Mouse (Mus musculus) cerebellum, adult 11-12 months (tissue): ENCODE results near the gene Pten.
"Not testable (repeated sequence)": the region's sequence is repeated elsewhere in the genome, so short reads cannot be mapped to it uniquely, and the experiment has no call there.

Experiments
- DNase-seq: peaks from one replicate; pipeline ENCODE4 v3.0.0; 2022

The Pten gene

DNA sequence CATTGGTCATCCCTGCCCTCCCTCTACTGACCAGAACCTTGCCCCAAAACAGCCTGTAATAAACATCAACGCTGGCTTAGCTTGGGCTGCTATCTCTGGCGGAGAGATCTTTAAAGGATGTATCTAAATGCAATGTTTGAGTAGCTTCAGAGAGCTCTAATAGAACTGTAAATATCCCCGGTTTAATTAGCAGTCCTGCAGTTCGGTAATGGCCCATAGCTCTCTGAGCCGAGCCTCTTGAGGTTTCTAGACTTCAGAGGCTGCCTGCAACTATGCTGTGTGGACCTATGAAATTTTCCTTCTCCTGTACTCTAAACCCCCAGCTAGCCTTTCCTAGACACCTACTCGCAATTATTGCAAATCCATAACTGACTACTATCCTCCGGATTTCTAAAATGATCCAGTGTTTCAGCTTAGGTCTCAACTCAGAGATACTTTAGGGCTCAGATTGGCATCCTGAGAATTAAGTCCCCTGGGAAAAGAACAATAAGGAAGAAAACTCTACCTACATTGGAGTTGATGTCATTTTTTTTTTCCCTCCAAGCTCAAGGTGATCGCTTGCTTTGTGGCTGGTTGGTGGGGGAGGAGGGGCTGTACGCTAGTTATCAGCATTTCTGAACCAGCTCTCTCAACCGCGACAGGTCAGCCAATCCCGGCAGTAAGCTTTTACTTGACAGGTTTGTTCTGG lies 2.0 kb upstream of the Pten start:
- peak; percentile 45 for DNase-seq

DNA sequence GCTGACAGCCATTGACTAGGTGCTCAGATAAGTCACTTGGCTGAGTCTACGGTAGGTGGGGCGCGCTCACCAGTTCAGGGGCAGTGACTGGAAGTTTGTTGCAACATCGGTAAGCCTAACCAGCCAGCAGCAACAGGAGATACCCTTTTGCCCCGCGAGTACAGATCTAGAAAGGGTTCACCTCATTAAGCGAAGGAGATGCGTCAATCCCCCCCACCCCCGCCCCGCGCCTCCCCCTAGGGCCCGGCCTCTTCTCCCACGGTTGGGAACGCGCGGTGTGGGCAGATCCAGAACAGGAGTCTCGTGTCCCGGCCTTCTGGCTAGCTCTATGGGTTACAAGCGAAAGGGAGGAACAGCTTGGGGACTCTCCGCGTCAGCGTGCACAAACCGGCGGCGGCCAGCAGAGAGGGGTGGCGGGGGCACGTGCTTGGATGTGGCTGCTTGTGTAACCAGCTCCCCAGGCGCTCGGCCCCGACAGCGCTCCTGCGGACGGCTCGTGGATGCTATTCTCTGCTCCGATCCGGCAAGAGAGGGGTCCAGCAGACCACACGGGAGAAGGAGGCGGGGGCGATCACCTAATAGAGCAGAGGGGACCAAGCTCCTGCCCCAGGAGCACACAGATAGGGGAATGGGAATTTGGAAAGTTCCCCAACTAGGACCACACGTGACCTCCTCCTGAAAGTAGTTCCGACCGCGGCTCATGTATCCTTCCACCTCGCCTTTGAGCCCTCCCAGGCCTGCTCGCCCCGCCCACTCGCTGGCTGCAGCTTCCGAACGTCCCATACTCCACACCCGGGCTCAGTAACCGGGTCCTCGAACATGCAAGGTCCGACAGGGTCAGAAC lies 1.3 kb upstream of the Pten start:
- DNase-seq: peak; percentile 97

DNA sequence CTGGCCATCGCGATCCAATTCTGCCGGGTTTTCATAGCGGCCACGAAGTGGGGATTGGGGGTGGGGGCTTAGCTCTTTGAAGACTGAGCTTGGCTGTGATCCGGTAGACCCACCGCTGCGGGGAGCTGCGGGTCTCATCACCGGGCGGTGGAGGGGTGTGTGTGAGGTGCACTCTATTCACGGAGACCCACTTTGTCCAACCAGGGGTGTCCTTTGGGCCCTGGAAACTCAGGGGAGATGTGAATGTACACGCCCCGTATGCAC lies 729 bp upstream of the Pten start:
- DNase-seq: no peak

DNA sequence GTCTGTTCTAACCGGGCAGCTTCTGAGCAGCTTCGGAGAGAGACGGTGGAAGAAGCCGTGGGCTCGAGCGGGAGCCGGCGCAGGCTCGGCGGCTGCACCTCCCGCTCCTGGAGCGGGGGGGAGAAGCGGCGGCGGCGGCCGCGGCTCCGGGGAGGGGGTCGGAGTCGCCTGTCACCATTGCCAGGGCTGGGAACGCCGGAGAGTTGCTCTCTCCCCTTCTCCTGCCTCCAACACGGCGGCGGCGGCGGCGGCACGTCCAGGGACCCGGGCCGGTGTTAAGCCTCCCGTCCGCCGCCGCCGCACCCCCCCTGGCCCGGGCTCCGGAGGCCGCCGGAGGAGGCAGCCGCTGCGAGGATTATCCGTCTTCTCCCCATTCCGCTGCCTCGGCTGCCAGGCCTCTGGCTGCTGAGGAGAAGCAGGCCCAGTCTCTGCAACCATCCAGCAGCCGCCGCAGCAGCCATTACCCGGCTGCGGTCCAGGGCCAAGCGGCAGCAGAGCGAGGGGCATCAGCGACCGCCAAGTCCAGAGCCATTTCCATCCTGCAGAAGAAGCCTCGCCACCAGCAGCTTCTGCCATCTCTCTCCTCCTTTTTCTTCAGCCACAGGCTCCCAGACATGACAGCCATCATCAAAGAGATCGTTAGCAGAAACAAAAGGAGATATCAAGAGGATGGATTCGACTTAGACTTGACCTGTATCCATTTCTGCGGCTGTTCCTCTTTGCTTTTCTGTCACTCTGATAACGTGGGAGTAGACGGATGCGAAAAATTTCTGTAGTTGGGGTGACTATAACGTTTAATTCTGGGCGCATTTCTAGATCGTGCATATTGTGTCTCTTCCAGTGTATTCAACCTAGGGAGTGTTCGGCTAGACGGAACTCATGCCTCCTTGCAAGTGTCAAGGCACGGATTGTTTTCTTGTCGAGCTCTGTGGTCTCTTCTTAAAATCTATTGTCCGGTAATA lies 815 bp downstream of the Pten start:
- peak; percentile 72 for DNase-seq

DNA sequence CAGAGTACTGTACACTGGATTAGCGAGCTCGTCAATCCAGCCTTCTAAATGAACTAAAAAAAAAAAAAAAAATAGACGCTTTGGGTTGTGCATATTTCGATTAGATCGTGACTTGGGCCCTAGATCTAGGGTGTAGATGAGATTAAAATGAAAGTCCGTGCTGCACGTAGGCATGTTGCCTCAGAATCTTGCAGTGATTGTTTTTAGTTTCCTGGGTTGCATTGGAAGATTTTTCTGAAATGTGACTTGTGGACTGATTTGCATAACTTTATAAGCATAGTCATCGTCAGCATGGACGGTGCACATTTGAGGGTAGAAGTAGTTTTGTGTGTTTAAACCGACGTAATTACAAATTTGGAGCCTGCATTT lies 1.5 kb downstream of the Pten start:
- DNase-seq: no peak

DNA sequence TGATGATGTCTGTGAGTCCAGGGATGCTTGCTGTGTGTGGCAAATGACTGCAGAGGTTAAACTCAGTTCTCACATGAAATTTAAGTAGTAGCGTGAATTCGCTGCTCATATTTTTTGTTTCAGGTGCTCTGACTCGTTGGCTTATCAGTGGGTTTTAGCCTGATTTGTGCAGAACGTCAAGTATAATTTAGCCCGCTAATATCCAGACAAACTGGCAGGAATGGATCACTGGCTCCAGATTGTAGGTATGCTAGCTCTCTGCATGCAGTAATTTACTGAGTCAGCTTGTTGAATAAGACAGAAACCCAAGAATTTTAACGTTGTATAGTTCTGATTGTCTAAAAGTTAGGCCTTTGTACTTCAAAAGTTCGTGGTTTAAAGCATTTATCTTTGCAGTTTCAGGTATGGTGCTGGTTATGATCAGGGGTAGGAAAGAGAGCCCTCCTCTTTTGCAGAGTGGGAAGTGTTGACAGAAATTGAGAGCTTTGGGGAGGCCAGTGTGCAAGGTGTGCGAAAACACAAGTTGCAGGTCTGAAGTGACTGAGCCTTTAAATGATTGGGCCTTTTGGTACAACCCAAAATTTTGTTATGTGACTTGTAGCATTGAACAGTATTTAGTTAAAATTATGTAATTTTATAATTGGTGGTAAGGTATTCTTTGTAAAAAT lies 2.2 kb downstream of the Pten start:
- DNase-seq: no peak

DNA sequence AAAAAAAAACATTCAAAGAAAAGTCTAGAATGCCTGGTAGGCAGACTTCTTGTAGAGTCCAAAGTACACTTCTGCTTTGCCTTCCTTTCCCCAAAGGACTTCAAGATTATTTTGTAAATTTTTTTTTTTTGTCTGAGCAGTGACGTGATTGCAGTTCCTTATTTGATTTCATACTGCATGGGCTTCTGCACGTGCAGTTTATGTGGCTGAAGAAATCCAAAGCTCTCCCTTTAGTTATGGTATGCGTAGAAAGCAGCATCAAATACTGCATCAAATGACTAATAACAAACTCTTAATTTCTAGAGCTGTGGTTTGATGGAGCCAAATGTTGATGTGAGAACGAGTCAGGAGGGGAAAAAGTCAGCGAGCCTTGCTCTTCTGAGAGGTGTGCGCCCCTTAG lies 3.2 kb downstream of the Pten start:
- DNase-seq: no peak

DNA sequence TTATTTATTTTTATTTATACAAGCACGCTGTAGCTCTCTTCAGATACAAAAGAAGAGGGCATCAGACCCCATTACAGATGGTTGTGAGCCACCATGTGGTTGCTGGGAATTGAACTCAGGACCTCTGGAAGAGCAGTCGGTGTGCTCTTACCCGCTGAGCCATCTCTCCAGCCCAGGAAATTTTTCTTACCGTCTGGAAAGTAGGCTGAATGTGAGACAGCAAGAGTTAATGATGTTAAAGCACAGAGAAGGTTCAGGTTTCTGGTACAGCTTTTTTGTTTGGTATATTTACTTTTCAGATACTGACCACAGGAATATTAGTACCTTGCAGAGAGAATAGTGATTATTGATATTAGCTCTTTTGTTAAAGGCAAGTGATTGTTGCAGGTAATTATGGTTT lies 3.9 kb downstream of the Pten start:
- DNase-seq: no peak

DNA sequence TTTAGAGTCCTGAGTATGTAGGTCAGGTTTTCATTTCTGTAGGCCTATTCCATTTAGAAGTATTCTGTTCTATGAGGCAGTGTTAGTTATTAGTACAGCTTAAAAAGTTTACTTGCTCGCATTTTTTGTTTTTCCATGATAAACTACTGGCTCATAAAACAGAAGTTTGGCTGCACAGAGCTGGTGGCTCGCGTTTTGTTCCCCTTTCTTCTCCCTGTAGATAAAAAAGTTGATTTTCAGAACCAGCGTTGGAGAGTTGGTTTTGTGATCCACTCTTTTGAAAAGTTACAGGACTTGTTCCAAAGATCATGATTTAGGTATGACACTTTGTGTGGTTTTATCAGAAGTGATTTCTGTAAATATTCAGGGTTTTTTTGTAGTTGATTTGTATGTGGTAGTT lies 5.2 kb downstream of the Pten start:
- no peak for DNase-seq

DNA sequence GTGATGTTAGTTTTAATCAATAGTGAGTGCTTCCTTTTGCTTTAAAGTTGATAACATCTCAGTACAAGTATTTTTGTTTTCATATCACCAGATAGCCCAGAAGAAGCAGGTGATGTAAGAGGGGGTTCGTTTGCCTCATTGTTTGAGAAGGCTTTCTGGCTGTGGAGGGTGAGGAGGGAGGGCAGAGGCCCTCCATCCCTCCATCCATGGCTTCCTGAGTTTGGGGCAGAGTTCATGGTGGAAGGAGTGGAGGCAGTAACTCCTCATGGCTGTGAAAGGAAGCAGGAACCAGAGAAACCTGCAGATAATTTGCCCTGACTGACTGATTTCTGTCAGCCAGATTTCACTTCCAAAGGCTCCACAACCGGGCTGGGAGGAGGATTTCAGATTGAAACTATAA lies 21.1 kb downstream of the Pten start:
- DNase-seq: no peak

DNA sequence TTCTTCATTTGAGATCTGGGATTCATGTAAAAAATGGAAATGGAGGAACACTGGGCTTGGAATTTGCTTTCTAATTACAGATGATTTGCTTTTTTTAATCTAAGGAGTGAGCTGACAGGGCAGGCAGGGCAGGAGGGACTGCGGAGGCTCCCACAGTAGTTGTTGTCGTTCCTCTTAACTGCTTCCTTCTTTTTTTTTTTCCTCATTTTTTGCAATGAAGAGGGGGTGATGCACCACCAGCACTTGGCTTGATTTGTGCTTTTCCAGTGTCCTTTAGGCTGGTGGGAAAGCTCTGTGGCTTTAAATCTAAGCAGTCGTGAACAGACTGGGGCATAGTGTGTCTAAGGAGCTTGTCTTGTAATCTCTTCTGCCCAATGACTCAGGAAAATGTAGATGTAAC lies 21.8 kb downstream of the Pten start:
- DNase-seq: no peak

DNA sequence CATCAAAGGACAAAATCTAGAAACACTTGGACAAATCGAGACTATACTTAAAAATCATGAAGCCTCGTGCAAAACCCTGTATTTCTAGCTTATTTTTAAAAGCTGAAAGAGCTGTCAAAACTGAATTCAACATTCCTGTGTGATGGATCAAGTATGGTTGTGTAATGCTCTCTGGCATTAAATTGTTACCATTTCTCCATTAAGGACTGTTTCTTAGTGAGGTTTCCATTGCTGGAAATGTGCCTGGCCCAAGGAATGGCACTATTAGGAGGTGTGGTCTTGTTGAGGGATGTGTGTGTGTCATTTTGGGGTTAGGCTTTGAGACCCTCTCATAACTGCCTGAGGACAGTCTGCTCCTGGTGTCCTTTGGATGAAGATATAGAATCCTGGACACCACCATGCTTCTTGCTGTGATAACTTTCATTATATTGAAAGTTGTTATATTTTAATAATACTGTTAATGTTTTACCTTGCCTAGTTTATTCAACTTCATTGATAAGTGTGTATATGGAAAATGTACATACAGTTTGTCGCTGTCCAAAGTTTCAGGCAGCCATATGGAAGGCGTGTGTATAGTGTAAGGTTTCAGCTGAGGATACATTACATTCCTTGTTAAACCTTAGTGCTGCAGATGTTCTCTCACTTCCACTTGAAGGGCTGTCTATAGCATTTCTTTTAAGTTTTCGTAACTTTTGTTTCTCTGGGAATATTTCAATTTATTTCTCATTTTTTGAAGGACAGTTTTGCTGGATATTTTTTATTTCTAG lies 24.2 kb downstream of the Pten start:
- no peak for DNase-seq

DNA sequence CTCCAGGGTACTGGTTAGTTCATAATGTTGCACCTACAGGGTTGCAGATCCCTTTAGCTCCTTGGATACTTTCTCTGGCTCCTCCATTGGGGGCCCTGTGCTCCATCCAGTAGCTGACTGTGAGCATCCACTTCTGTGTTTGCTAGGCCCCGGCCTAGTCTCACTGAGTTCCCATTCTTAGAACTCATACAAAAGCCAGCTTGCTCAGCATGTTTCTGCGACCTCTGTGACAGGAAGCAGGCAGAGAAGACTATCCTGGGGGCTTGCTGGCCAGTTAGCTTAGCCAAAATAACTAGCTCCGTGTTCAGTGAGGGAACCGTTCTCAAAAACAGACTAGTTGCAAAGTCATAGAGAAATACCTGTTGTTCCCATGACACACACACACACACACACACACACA lies 30.1 kb downstream of the Pten start:
- not testable (repeated sequence) for DNase-seq

DNA sequence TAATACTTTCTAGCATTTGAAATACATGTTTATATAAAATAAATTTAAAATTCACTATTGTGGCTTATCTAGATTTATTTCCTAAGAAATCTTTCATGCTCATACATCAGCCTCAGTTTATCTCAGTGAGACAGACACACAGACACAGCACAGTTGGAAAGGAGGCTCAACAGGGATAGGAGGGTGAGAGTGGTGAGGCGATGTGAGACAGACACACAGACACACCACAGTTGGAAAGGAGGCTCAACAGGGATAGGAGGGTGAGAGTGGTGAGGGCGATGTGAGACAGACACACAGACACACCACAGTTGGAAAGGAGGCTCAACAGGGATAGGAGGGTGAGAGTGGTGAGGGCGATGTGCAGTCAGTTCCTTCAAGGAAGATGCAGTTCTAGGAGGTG lies 30.7 kb downstream of the Pten start:
- DNase-seq: not testable (repeated sequence)

DNA sequence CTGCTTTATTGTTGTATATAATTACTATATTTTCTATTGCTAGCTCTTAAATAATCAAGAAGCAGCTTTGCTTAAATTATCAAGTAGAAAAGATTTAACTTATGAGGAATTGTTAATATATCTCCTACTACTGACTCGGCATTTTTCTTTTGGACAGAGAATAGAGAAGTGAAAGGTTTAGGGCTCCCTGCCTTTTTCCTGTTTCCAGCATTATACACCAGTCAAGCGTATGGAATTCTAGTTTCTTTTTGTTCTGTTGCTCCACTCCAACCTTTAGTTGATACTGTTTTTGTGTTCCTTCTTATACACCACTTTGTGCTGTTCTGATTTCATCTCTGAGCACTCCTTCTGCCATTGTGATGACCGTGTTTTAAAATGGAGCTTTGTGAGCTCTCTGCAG lies 32.2 kb downstream of the Pten start:
- DNase-seq: no peak

DNA sequence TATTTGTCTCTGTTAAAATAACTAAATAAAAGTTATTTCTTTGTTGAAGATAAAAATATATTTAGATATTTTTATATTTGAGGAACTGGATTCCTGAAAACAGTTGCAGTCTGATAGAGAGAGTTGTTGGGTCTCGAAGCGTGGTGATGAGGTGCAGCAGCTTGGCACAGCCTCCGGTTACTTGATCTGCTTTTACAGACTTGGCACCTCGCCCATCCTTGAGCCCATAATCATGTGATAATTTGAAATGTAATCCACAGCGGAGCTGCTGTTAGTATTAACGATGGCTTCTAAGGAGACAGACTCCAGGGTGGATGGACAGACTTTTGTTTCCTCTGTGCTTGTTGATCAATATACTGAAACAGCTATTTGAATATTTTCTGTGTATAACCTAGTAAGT lies 35.3 kb downstream of the Pten start:
- peak; percentile 68 for DNase-seq

DNA sequence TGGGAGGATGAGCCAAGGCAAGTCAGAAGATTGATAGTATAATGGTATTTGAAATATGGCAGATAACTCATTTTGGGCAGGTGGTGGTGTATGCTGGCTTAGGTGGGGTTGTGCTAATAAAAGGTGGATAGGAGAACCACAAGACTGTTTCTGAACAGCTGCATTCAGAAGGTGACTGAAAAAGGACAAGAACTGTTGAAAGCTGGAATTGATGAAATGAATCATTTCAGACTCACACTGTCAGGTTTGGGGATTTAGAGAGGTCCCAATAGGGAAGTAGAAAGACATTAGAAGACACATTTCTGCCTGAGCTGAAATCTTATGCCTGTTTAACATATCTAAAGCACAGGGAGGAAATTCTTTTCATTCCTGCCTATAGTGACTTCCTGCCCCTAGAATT lies 36.6 kb downstream of the Pten start:
- DNase-seq: no peak

DNA sequence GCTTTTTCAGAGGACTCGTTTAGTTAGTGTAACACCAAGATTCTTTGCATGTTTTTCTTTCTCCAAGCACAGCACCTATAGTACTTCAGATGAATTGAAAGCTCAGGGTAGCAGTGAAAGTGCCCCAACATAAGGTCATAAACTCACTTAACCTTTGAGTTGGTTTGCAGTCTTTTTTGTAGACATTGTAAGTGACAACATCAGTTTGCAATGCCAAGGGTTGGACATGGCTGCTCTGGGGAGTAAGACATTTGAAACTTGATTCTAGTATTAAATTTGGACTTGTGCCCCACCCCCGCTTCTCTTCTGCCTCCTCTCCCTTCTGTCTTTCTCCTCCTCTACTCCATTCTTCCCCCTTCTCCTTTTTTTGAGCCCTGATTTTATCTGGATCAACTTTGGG lies 43.3 kb downstream of the Pten start:
- no peak for DNase-seq

DNA sequence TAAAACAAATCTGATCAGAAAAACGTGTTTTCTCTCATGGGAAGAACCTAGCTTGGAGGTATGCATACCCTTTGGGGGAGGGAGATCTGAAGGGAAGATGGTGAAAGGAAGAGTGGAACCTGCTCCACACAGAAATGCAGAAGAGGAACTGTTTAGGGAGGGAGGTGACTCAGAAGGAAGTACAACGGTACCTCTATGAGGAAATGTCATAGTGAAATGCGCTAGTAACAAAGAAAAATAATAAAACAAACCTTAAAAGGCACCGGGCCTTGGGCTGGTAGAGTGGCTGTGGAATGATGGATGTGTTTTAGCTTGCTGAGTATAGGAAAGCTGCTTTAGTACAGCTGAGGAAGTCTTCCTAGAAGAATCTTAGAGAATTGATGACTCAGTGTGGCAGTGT lies 47.4 kb downstream of the Pten start:
- DNase-seq: no peak

DNA sequence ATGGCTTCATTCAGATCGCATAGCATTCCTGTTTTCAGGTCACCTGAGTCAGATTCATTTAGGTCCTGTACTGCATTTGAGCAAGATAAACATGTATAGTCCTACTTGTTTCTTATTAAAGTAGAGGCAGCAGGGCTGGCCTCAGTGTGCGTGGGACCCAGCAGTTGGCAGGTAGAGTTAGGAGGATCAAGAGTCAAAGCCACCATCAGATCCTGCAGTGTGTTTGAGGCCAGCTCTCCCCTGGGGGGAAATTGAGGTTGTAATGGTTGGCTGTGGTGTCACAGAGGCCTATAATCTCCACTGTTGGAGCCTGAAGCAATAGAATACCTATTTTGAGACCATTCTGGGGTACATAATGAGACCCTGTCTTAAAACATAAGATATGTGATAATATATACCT lies 50.3 kb downstream of the Pten start:
- no peak for DNase-seq

DNA sequence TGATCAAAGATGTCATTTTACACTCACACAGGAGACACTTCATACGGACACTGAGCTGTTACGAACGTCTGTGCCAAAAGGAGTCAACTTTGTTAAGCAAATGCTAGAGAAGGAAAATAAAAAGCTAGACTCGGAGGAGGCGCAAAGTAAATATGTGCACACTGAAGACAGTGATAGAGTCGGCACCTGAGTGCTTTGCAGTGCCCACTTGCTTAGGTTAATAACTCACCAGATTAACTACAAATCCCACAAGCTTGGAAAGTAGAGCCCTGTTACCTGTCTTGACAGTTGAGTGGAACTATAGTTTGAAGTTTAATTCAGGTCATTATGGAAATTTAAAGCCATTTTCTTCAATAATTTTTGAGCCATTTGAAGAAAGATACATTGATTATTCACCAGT lies 51.4 kb downstream of the Pten start:
- no peak for DNase-seq

DNA sequence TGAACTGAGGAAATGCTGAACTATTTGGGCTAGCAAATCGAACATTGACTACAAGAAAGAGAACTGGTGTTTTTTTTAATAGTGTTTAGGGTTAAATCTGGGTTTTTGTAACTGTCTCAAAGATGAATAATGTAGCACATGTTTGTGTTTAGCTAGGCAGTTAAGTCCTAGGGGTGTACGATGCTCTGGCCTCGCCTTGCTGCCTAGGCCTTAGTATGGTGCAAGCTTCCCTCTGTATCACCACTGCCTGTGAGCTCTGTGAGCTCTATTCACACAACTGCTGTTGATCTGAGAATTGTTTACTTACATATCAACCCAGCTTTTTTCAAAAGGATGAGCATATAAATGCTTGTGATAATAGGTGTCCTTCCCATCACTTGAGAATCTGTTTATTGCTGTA lies 51.8 kb downstream of the Pten start:
- no peak for DNase-seq

DNA sequence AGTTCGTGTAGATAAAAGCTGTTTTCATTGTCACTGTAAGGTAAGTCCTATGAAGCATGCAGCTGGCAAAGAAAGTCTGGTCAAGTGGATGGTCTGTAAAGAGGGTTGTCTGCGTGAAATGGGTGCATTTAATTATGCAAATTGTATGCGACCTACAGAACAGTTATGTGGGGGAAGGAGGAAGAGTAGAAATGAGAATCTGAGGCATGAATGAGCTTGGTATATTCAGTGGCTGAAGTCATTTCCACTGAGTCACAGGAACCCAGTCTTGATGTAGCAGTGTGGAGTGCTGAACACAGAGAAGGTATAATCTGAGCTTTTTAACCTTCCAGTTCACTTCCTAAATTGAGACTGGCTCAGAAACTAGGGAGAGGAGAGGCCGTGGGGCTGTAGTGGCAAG lies 61.5 kb downstream of the Pten start:
- DNase-seq: no peak
